Mouse (Mus musculus) C2C12 (cell line): ENCODE results near the gene Dach2.

Source experiments
- CTCF ChIP-seq: IDR thresholded peaks from one replicate; pipeline ENCODE4 v1.5.1; 2011; ENCODE audit not compliant: control insufficient read depth, insufficient read depth, insufficient read length
- MAX ChIP-seq: IDR thresholded peaks from one replicate; pipeline ENCODE4 v1.6.1; 2011; ENCODE audit warnings: mild to moderate bottlenecking, control low read depth
- MYOD1 ChIP-seq: IDR thresholded peaks from one replicate; pipeline ENCODE4 v1.6.1; 2011; ENCODE audit warnings: low read depth; ENCODE audit not compliant: control insufficient read depth, insufficient read length
- USF1 ChIP-seq: IDR thresholded peaks from one replicate; pipeline ENCODE4 v1.6.1; 2011; ENCODE audit warnings: low read depth, mild to moderate bottlenecking, control low read depth, moderate library complexity

DNA sequence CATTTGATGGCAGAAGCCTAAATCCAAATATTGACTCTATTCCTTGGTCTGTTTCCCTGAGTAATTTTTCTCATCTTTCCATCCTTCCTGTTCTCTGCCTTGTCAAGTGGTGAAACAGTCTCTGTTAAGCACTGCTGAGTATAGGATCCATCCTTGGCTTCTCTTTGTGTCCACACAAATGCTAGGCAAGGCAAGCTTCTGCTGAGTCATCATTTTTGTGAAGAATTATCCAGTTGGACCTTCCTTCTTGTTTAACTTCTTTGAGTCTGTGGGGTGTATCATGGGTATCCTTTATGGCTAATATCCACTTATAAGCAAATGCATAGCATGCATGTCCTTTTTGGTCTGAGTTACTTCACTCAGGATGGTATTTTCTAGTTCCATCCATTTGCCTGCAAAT lies 449.8 kb downstream of the Dach2 start:
- TF ChIP-seq CTCF (no peak), MYOD1 (no peak), USF1 (no peak), MAX (no peak)
